Mouse (Mus musculus) hindbrain, embryonic 14.5 days (tissue): ENCODE results near the gene Nfe2l2. TPM values are rescaled to one million over a fixed set of nuclear protein-coding genes. Genes with fewer than 3 reads are reported as not detected.

Experiments used
- ATAC-seq: fragments of 200-750 bp; cut with Nextera tagmentation; 2 replicates; pipeline ENCODE4 v1.8.0; 2017; ENCODE audit warnings: moderate number of reproducible peaks, mild to moderate bottlenecking, moderate TSS enrichment, moderate library complexity; ENCODE audit not compliant: low FRiP score
- DNase-seq: peaks from one replicate; pipeline ENCODE4 v3.0.0-alpha.2; 2015; ENCODE audit warnings: low spot score
- H3K27ac ChIP-seq: fragments of 300-500 bp; sonication (generic); 2 replicates; pipeline ENCODE4 v1.5.1; 2014; ENCODE audit warnings: mild to moderate bottlenecking, moderate library complexity
- H3K27me3 ChIP-seq: fragments of 300-500 bp; sonication (generic); 2 replicates; pipeline ENCODE4 v1.6.1; 2014; ENCODE audit warnings: mild to moderate bottlenecking, low read length, mixed read lengths; ENCODE audit not compliant: control insufficient read depth, insufficient read depth
- H3K36me3 ChIP-seq: fragments of 300-500 bp; sonication (generic); replicated peaks from 2 replicates; pipeline ENCODE4 v1.6.1; 2014; ENCODE audit not compliant: control insufficient read depth, insufficient read depth
- H3K4me1 ChIP-seq: fragments of 300-500 bp; sonication (generic); replicated peaks from 2 replicates; pipeline ENCODE4 v1.6.1; 2014; ENCODE audit warnings: antibody characterized with exemption, low read length, mixed read lengths; ENCODE audit not compliant: control insufficient read depth, insufficient read depth
- H3K4me2 ChIP-seq: fragments of 300-500 bp; sonication (generic); replicated peaks from 2 replicates; pipeline ENCODE4 v1.6.1; 2014; ENCODE audit warnings: mild to moderate bottlenecking, moderate library complexity
- H3K4me3 ChIP-seq: fragments of 300-500 bp; sonication (generic); replicated peaks from 2 replicates; pipeline ENCODE4 v1.5.1; 2014; ENCODE audit warnings: mild to moderate bottlenecking, low read length
- H3K9ac ChIP-seq: fragments of 300-500 bp; sonication (generic); 2 replicates; pipeline ENCODE4 v1.6.1; 2014
- H3K9me3 ChIP-seq: fragments of 300-500 bp; sonication (generic); 2 replicates; pipeline ENCODE4 v1.6.1; 2016; ENCODE audit warnings: low read length; ENCODE audit not compliant: control insufficient read depth
- WGBS: fragments of 180-500 bp; shearing (Covaris S2); extraction: QIAGEN DNeasy Blood & Tissue Kit; methylation state at CpG from one replicate; pipeline ENCODE4 v1.1.7; 2014; 5-methylcytosine and 5-hydroxymethylcytosine counted together
- polyA plus RNA-seq: library from polyadenylated mRNA; unstranded; fragments of >200 nt; fragmentation: Nextera tagmentation; extraction: Ambion mirVana; gene quantifications from 2 replicates; pipeline ENCODE4 v1.2.1, GENCODE M21; 2014

Nfe2l2 gene
- 11.2 and 14.5 TPM in 2 replicates for polyA plus RNA-seq

DNA sequence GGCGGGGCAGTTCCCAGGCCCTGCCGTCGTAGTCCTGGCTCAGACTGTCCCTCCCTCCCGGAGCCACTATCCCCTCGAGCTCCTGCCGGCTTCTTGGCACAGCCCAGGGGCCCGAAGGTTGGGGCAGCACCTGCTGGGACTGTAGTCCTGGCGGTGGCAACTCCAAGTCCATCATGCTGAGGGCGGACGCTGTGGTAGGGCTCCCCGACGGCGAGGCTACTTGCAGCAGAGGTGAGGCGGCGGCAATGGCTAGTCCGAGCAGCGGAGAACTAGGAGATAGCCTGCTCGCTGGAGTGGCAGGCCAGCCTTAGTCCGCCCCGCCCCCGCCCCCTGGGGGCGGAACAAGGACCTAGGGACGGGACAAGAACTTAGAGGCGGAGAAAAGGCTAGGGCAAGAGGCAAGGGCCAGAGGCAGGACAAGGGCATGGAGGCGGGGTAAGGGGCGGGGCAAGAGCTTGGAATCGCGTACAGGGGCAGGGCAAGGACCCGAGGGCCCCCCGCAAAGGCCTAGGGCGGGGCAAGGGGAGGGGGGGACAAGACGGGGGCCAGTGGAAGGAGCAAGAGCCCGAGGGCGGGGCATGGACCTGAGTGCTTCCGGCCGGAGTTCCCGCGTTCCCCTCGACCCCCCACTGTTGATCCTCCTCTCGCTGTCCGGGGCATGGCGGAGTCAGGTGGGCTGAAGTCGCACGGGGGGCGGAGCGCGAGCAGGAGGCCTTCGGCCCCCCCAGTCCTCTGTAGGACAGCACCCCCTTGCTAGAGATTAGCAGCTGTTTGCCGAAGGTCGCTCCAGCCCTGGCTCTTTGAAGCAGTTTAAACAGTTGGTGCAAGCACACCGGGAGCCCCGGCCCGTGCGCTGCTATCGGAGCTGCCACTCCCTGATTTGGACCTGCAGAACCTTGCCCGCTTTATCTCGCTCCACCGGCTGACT lies at the start of gene Nfe2l2:
Gene Nfe2l2 (minus strand): TSS at position 408 of the 928 bp plus-strand sequence.
- Histone ChIP-seq H3K4me3 (peak within 1 kb of the TSS; percentile 53), H3K27me3 (0 out of 2 replicates have a peak, but pooled peaks cover 6% of the 10 kb centered on the region), H3K4me2 (peak within 1 kb of the TSS; percentile 81), H3K4me1 (peaks cover 18% of the 10 kb centered on the region), H3K27ac (peak within 1 kb of the TSS; percentile 80), H3K9ac (peak within 1 kb of the TSS; percentile 67), H3K9me3 (no peaks in the 10 kb centered on the region), H3K36me3 (no peaks in the 10 kb centered on the region)
- WGBS = under 1% methylated on average over 56 of the region's 58 CpGs
- DNase-seq (peak; percentile 70), ATAC-seq (peak; percentile 83)

- H3K36me3 ChIP-seq = no peaks in the 10 kb centered on the region
- DNase-seq = no peak
- no peaks in the 10 kb centered on the region for H3K9me3 ChIP-seq
- no peak overlapping the region for H3K4me3 ChIP-seq
- H3K9ac ChIP-seq = no peak overlapping the region
- H3K27ac ChIP-seq = no peak overlapping the region
- no peaks in the 10 kb centered on the region for H3K27me3 ChIP-seq
- WGBS = 89% methylated on average over 22 of the region's 22 CpGs
- ATAC-seq = no peak
- no peak overlapping the region for H3K4me2 ChIP-seq
- H3K4me1 ChIP-seq = no peaks in the 10 kb centered on the region
Observed at GRCm38 (mm10) chr2:75752306-75753175, 48.1 kb upstream of the Nfe2l2 start.

GRCm38 (mm10) chr2:75751896-75752295 lies 47.5 kb upstream of the Nfe2l2 start:
- Histone ChIP-seq H3K9ac (no peak overlapping the region), H3K9me3 (no peaks in the 10 kb centered on the region), H3K27me3 (no peaks in the 10 kb centered on the region), H3K4me3 (no peak overlapping the region), H3K4me1 (no peaks in the 10 kb centered on the region), H3K27ac (no peak overlapping the region), H3K4me2 (no peak overlapping the region), H3K36me3 (no peaks in the 10 kb centered on the region)
- ATAC-seq (no peak), DNase-seq (no peak)
- 76% methylated on average over 6 of the region's 6 CpGs for WGBS

- no peak overlapping the region for H3K27ac ChIP-seq
- no peak for DNase-seq
- no peaks in the 10 kb centered on the region for H3K27me3 ChIP-seq
- no peak for ATAC-seq
- H3K4me1 ChIP-seq = no peaks in the 10 kb centered on the region
- H3K4me2 ChIP-seq = no peak overlapping the region
- H3K4me3 ChIP-seq = no peak overlapping the region
- WGBS = 87% methylated on average over 10 of the region's 10 CpGs
- H3K36me3 ChIP-seq = no peaks in the 10 kb centered on the region
- no peaks in the 10 kb centered on the region for H3K9me3 ChIP-seq
- no peak overlapping the region for H3K9ac ChIP-seq
Observed at GRCm38 (mm10) chr2:75750869-75751268, 46.4 kb upstream of the Nfe2l2 start.

DNA sequence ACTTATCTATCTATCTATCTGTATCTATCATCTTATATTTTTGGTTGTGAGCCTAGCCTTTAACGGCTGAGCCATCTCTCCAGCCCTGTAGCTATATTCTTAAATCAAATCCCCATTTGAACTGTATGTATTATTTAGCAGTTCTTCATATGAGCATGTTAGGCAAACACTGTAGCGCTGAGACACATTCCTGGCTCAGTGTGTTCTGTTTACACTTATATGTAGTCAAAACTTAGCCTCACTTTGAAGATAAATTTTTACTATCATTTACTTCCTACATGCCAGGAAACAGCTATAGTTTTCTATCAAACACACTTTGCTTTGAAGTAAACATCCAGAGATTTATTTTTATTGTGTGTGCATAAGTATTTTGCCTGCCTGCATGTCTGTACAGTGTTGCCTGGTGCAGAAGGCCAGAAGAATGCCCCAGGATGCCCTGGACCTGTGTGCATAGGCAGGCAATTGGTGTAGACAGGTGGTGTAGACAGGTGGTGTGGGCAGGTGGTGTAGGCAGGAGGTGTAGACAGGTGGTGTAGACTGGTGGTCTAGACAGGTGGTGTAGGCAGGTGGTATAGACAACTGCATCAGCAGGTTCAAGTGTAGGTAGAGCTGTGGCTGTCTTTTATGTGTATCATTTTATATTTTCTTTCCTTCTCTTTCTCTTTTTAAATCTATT lies 45.7 kb upstream of the Nfe2l2 start:
- no peak overlapping the region for H3K27ac ChIP-seq
- H3K9ac ChIP-seq = no peak overlapping the region
- H3K4me2 ChIP-seq = no peak overlapping the region
- ATAC-seq = no peak
- H3K9me3 ChIP-seq = no peaks in the 10 kb centered on the region
- DNase-seq = no peak
- no peak overlapping the region for H3K4me3 ChIP-seq
- H3K4me1 ChIP-seq = no peaks in the 10 kb centered on the region
- H3K27me3 ChIP-seq = no peaks in the 10 kb centered on the region
- WGBS = 87% methylated on average over 2 of the region's 2 CpGs
- no peaks in the 10 kb centered on the region for H3K36me3 ChIP-seq

DNA sequence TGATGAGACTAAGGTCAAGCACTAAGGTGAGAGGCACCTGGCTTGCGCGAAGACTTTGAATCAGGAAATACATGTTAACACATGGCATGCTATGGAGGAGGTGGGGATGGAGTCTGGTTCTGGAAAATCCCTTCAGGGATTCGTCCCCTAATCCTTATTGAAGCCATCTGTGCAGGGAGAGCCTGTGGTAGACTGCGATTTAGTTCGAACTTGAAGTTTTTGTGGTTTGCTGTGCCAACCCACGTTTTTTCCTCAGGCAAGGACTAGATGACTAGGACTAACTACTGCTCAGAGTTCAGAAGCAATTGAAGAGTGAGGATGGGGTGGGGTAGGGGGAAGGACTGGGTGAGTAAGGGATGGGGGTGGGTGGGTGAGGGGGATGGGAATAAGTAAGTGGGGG lies 44.4 kb upstream of the Nfe2l2 start:
- H3K4me1 ChIP-seq = no peaks in the 10 kb centered on the region
- 88% methylated on average over 6 of the region's 6 CpGs for WGBS

DNA sequence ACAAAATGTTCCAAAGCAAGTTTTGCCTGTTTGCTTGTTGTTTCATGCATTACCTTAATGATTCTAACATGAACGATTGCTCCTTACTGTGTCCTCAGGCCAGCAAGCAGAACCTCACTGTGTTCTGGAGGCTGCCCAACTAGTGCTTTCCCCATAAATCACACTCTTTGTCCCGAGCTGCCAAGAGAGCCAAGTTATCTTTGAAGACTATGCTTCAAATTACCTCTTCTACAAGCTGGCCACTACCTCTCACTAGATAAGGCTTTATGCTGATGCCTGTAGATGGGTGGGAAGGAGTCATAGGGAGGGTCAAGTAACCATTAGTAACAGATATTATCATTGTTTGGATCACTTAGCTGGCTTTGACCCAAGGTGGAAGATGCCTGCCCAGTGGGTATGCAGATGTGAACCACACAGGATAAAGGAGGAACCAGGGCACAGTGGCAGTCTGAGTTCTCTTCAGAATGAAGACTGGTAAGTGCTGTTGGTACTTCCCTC lies 32.6 kb upstream of the Nfe2l2 start:
- WGBS = 73% methylated on average over 2 of the region's 2 CpGs
- H3K27ac ChIP-seq = no peak overlapping the region
- H3K9ac ChIP-seq = no peak overlapping the region
- H3K4me3 ChIP-seq = no peak overlapping the region
- no peaks in the 10 kb centered on the region for H3K4me1 ChIP-seq
- H3K4me2 ChIP-seq = no peak overlapping the region
- H3K9me3 ChIP-seq = no peaks in the 10 kb centered on the region
- no peaks in the 10 kb centered on the region for H3K36me3 ChIP-seq
- no peak for DNase-seq
- no peaks in the 10 kb centered on the region for H3K27me3 ChIP-seq
- ATAC-seq = no peak

More for the DNA sequence above, 44.4 kb upstream of the Nfe2l2 start:
- H3K4me3 ChIP-seq = no peak overlapping the region
- no peak overlapping the region for H3K27ac ChIP-seq
- H3K36me3 ChIP-seq = no peaks in the 10 kb centered on the region
- no peak overlapping the region for H3K9ac ChIP-seq
- H3K27me3 ChIP-seq = no peaks in the 10 kb centered on the region
- ATAC-seq (no peak), DNase-seq (no peak)
- H3K4me2 ChIP-seq = no peak overlapping the region
- no peaks in the 10 kb centered on the region for H3K9me3 ChIP-seq

DNA sequence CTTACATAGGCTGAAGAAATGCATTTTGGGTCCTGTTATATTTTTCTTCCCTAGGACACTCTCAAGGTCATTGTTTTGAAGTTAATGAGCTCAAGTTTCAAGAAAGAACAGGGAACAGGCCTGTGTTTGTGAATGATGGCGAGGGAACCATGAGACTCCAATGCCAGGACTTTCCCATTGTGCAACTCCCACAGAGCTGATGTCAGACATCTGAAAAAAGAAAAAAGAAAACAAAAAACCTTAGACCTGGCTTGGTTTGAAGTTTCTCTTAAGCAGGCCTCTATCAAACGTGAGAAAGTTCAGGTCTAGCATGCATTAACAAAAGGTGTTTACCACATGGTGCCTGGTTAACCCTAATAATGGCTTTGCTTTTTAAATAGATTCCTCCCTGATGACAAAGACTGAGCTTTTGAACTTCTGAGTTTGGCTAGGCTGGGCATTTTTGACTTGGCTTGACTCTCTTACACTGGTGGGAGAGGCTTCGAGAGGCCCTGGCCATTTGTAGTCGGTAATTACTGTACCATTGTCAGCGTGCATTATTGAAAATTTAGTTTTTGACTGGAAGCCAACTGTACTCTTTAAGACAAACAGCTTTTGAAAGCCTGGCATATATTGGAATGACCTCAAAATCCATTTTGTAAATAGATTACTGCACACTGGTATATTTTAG lies 29.9 kb upstream of the Nfe2l2 start:
- H3K4me1 ChIP-seq = no peaks in the 10 kb centered on the region
- H3K36me3 ChIP-seq = no peaks in the 10 kb centered on the region
- no peak overlapping the region for H3K4me3 ChIP-seq
- no peaks in the 10 kb centered on the region for H3K9me3 ChIP-seq
- no peaks in the 10 kb centered on the region for H3K27me3 ChIP-seq
- H3K4me2 ChIP-seq = no peak overlapping the region
- H3K27ac ChIP-seq = no peak overlapping the region
- H3K9ac ChIP-seq = no peak overlapping the region
- 68% methylated on average over 5 of the region's 5 CpGs for WGBS
- no peak for DNase-seq
- no peak for ATAC-seq
